Mouse (Mus musculus): Measurements from ENCODE around the gene Pkn2. TPM values are rescaled to one million over a fixed set of nuclear protein-coding genes. Genes with fewer than 3 reads are reported as not detected.

Gene Pkn2
- total and polyA plus RNA-seq, 3 experiments: 6.6 to 40.6 (median 38.3) TPM

- Histone ChIP-seq H3K4me3 (0 out of 2 replicates have a peak overlapping the region, but pooled peaks have one; percentile 1), H3K4me1 (ENCODE audit: control insufficient read depth, insufficient read depth, low read length) (peaks cover 6% of the 10 kb centered on the region), H3K27me3 (ENCODE audit: control insufficient read depth, insufficient read depth, low read length) (no peaks in the 10 kb centered on the region), H3K9ac (ENCODE audit: low read depth, low read length) (no peak overlapping the region), H3K27ac (peak overlapping the region; percentile 45), H3K36me3 (ENCODE audit: control insufficient read depth, insufficient read depth, low read length) (peaks cover 13% of the 10 kb centered on the region), H3K79me2 (replicated peaks; ENCODE audit: control insufficient read depth, insufficient read depth, low read length) (no peaks in the 10 kb centered on the region)
- intact Hi-C loops (cut with DNase I): loop anchor here (2.0 kb wide), 1 partner anchor 27 kb away; the partner anchor contains the start of gene Pkn2
- no peak for DNase-seq
- TF ChIP-seq POLR2A (IDR thresholded peaks at IDR 0.05; ENCODE audit: insufficient read depth, low read depth, low read length) (no peak), CTCF (IDR thresholded peaks at IDR 0.05) (no peak), EP300 (IDR thresholded peaks at IDR 0.05; ENCODE audit: insufficient read depth, low read depth, low read length) (no peak)
- WGBS: 31% methylated on average over 4 of the region's 4 CpGs
Observed at GRCm38 (mm10) chr3:142855961-142856472, 25.8 kb downstream of the Pkn2 start.

- Histone ChIP-seq H3K36me3 (ENCODE audit: control insufficient read depth, insufficient read depth, low read length) (peaks cover 15% of the 10 kb centered on the region), H3K79me2 (replicated peaks; ENCODE audit: control insufficient read depth, insufficient read depth, low read length) (no peaks in the 10 kb centered on the region), H3K9ac (ENCODE audit: low read depth, low read length) (no peak overlapping the region), H3K4me1 (ENCODE audit: control insufficient read depth, insufficient read depth, low read length) (peaks cover 6% of the 10 kb centered on the region), H3K27ac (no peak overlapping the region), H3K4me3 (no peak overlapping the region), H3K27me3 (ENCODE audit: control insufficient read depth, insufficient read depth, low read length) (no peaks in the 10 kb centered on the region)
- intact Hi-C loops (cut with DNase I): no loop called here
- no peak for TF ChIP-seq EP300 (IDR thresholded peaks at IDR 0.05; ENCODE audit: insufficient read depth, low read depth, low read length)
- no peak for TF ChIP-seq POLR2A (IDR thresholded peaks at IDR 0.05; ENCODE audit: insufficient read depth, low read depth, low read length)
- TF ChIP-seq CTCF (IDR thresholded peaks at IDR 0.05): no peak
- DNase-seq: no peak
- WGBS: 73% methylated on average over 3 of the region's 3 CpGs
Observed at GRCm38 (mm10) chr3:142852911-142853310, 28.9 kb downstream of the Pkn2 start.

GRCm38 (mm10) chr3:142851631-142852030 is 30.2 kb downstream of the Pkn2 start:
- no peak for DNase-seq
- Histone ChIP-seq H3K27me3 (ENCODE audit: control insufficient read depth, insufficient read depth, low read length) (no peaks in the 10 kb centered on the region), H3K9ac (ENCODE audit: low read depth, low read length) (no peak overlapping the region), H3K4me1 (ENCODE audit: control insufficient read depth, insufficient read depth, low read length) (peaks cover 3% of the 10 kb centered on the region), H3K27ac (no peak overlapping the region), H3K36me3 (ENCODE audit: control insufficient read depth, insufficient read depth, low read length) (peaks cover 10% of the 10 kb centered on the region), H3K79me2 (replicated peaks; ENCODE audit: control insufficient read depth, insufficient read depth, low read length) (no peaks in the 10 kb centered on the region), H3K4me3 (no peak overlapping the region)
- intact Hi-C loops (cut with DNase I): no loop called here
- 32% methylated on average over 3 of the region's 3 CpGs for WGBS
- TF ChIP-seq CTCF (IDR thresholded peaks at IDR 0.05): no peak
- no peak for TF ChIP-seq EP300 (IDR thresholded peaks at IDR 0.05; ENCODE audit: insufficient read depth, low read depth, low read length)
- no peak for TF ChIP-seq POLR2A (IDR thresholded peaks at IDR 0.05; ENCODE audit: insufficient read depth, low read depth, low read length)

- DNase-seq: no peak
- Histone ChIP-seq H3K27ac (no peak overlapping the region), H3K27me3 (ENCODE audit: control insufficient read depth, insufficient read depth, low read length) (no peaks in the 10 kb centered on the region), H3K9ac (ENCODE audit: low read depth, low read length) (no peak overlapping the region), H3K4me3 (no peak overlapping the region), H3K79me2 (replicated peaks; ENCODE audit: control insufficient read depth, insufficient read depth, low read length) (no peaks in the 10 kb centered on the region; the same call in 1 of the 2 replicates), H3K4me1 (ENCODE audit: control insufficient read depth, insufficient read depth, low read length) (no peaks in the 10 kb centered on the region; the same call in 1 of the 2 replicates), H3K36me3 (ENCODE audit: control insufficient read depth, insufficient read depth, low read length) (peaks cover 7% of the 10 kb centered on the region; the same call in 1 of the 2 replicates)
- intact Hi-C loops (cut with DNase I): no loop called here
- 84% methylated on average over 4 of the region's 4 CpGs for WGBS
- no peak for TF ChIP-seq EP300 (IDR thresholded peaks at IDR 0.05; ENCODE audit: insufficient read depth, low read depth, low read length)
- TF ChIP-seq CTCF (IDR thresholded peaks at IDR 0.05): no peak
- no peak for TF ChIP-seq POLR2A (IDR thresholded peaks at IDR 0.05; ENCODE audit: insufficient read depth, low read depth, low read length)
Observed at GRCm38 (mm10) chr3:142839961-142840360, 41.8 kb downstream of the Pkn2 start.

- Histone ChIP-seq H3K36me3 (ENCODE audit: control insufficient read depth, insufficient read depth, low read length) (peaks cover 6% of the 10 kb centered on the region; the same call in 1 of the 2 replicates), H3K9ac (ENCODE audit: low read depth, low read length) (no peak overlapping the region), H3K4me1 (ENCODE audit: control insufficient read depth, insufficient read depth, low read length) (no peaks in the 10 kb centered on the region), H3K79me2 (replicated peaks; ENCODE audit: control insufficient read depth, insufficient read depth, low read length) (no peaks in the 10 kb centered on the region; the same call in 1 of the 2 replicates), H3K4me3 (no peak overlapping the region), H3K27ac (no peak overlapping the region), H3K27me3 (ENCODE audit: control insufficient read depth, insufficient read depth, low read length) (no peaks in the 10 kb centered on the region)
- intact Hi-C loops (cut with DNase I): no loop called here
- DNase-seq: no peak
- TF ChIP-seq EP300 (IDR thresholded peaks at IDR 0.05; ENCODE audit: insufficient read depth, low read depth, low read length): no peak
- no peak for TF ChIP-seq CTCF (IDR thresholded peaks at IDR 0.05)
- TF ChIP-seq POLR2A (IDR thresholded peaks at IDR 0.05; ENCODE audit: insufficient read depth, low read depth, low read length): no peak
- WGBS: 74% methylated on average over 4 of the region's 4 CpGs
Observed at GRCm38 (mm10) chr3:142834761-142835160, 47.0 kb downstream of the Pkn2 start.

- H3K4me1 ChIP-seq (ENCODE audit: control insufficient read depth, insufficient read depth, low read length): no peaks in the 10 kb centered on the region
- H3K79me2 ChIP-seq (replicated peaks; ENCODE audit: control insufficient read depth, insufficient read depth, low read length): no peaks in the 10 kb centered on the region; the same call in 1 of the 2 replicates
- no peaks in the 10 kb centered on the region for H3K27me3 ChIP-seq (ENCODE audit: control insufficient read depth, insufficient read depth, low read length)
- no peak overlapping the region for H3K4me3 ChIP-seq
- TF ChIP-seq CTCF (IDR thresholded peaks at IDR 0.05): no peak
- TF ChIP-seq POLR2A (IDR thresholded peaks at IDR 0.05; ENCODE audit: insufficient read depth, low read depth, low read length): no peak
- TF ChIP-seq EP300 (IDR thresholded peaks at IDR 0.05; ENCODE audit: insufficient read depth, low read depth, low read length): no peak
- WGBS: 95% methylated on average over 4 of the region's 4 CpGs
- intact Hi-C loops (cut with DNase I): no loop called here
- no peak overlapping the region for H3K27ac ChIP-seq
- DNase-seq: no peak
- H3K9ac ChIP-seq (ENCODE audit: low read depth, low read length): no peak overlapping the region
- H3K36me3 ChIP-seq (ENCODE audit: control insufficient read depth, insufficient read depth, low read length): peaks cover 6% of the 10 kb centered on the region; the same call in 1 of the 2 replicates
Observed at GRCm38 (mm10) chr3:142834024-142834423, 47.8 kb downstream of the Pkn2 start.
